Mouse (Mus musculus) T-cell, adult 2 months (primary cell): ENCODE measurements around the gene Plekhm2.

ENCODE experiments used
- DNase-seq: peaks from one replicate; pipeline ENCODE4 v3.0.0; 2022; ENCODE audit warnings: low spot score

Gene Plekhm2

GRCm38 (mm10) chr4:141605421-141605820, 59.3 kb downstream of the Plekhm2 start:
- no peak for DNase-seq

GRCm38 (mm10) chr4:141604493-141604892, 60.2 kb downstream of the Plekhm2 start:
- no peak for DNase-seq

- no peak for DNase-seq
Observed at GRCm38 (mm10) chr4:141603921-141604320, 60.8 kb downstream of the Plekhm2 start.

- no peak for DNase-seq
Observed at GRCm38 (mm10) chr4:141602523-141603223, 62.0 kb downstream of the Plekhm2 start.

- no peak for DNase-seq
Observed at GRCm38 (mm10) chr4:141601148-141601862, 63.4 kb downstream of the Plekhm2 start.

GRCm38 (mm10) chr4:141600364-141600763, 64.3 kb downstream of the Plekhm2 start:
- DNase-seq: no peak

- DNase-seq: no peak
Observed at GRCm38 (mm10) chr4:141599251-141600141, 65.2 kb downstream of the Plekhm2 start.

- no peak for DNase-seq
Observed at GRCm38 (mm10) chr4:141598894-141599250, 65.8 kb downstream of the Plekhm2 start.

- DNase-seq: no peak
Observed at GRCm38 (mm10) chr4:141598199-141598893, 66.4 kb downstream of the Plekhm2 start.

GRCm38 (mm10) chr4:141596700-141597328, 67.9 kb downstream of the Plekhm2 start:
- DNase-seq: no peak

- no peak for DNase-seq
Observed at GRCm38 (mm10) chr4:141595605-141596268, 69.0 kb downstream of the Plekhm2 start.

- DNase-seq: no peak
Observed at GRCm38 (mm10) chr4:141595138-141595537, 69.6 kb downstream of the Plekhm2 start.

- peak; percentile 12 for DNase-seq
Observed at GRCm38 (mm10) chr4:141591547-141591946, 73.2 kb downstream of the Plekhm2 start.

- no peak for DNase-seq
Observed at GRCm38 (mm10) chr4:141583919-141584318, 80.8 kb downstream of the Plekhm2 start.

- no peak for DNase-seq
Observed at GRCm38 (mm10) chr4:141581051-141581450, 83.6 kb downstream of the Plekhm2 start.

GRCm38 (mm10) chr4:141578833-141579232, 85.9 kb downstream of the Plekhm2 start:
- no peak for DNase-seq

GRCm38 (mm10) chr4:141576877-141577276, 87.8 kb downstream of the Plekhm2 start:
- no peak for DNase-seq

GRCm38 (mm10) chr4:141576404-141576803, 88.3 kb downstream of the Plekhm2 start:
- DNase-seq: no peak
